Mouse (Mus musculus): ENCODE results near the gene Adap1. TPM values are rescaled to one million over a fixed set of nuclear protein-coding genes. Genes with fewer than 3 reads are reported as not detected.

Gene Adap1
- polyA plus RNA-seq (2015; fragmentation: Nextera tagmentation; extraction: Ambion mirVana) = 24.9 and 26.5 TPM in 2 replicates

- no peaks in the 10 kb centered on the region for H3K9me3 ChIP-seq
- H3K36me3 ChIP-seq = no peaks in the 10 kb centered on the region
- H3K27ac ChIP-seq = peak within 1 kb of the TSS; percentile 77
- peak within 1 kb of the TSS; percentile 75 for H3K4me3 ChIP-seq
- peaks cover 33% of the 10 kb centered on the region for H3K4me1 ChIP-seq (replicated peaks)
- H3K4me2 ChIP-seq = peak within 1 kb of the TSS; percentile 81
- peak within 1 kb of the TSS; percentile 91 for H3K9ac ChIP-seq
- 2% methylated on average over 53 of the region's 61 CpGs for WGBS
- peak; percentile 77 for ATAC-seq (ENCODE audit: low FRiP score)
- peaks cover 67% of the 10 kb centered on the region for H3K27me3 ChIP-seq
Observed at GRCm38 (mm10) chr5:139325395-139325966, at the start of gene Adap1. Gene Adap1, minus strand, starts transcription at chr5:139325622.

GRCm38 (mm10) chr5:139374841-139375240 is 49.4 kb upstream of the Adap1 start:
- Histone ChIP-seq H3K4me2 (no peak overlapping the region), H3K9me3 (no peaks in the 10 kb centered on the region), H3K36me3 (no peaks in the 10 kb centered on the region), H3K27me3 (no peaks in the 10 kb centered on the region), H3K4me3 (no peak overlapping the region), H3K4me1 (replicated peaks) (peaks cover 49% of the 10 kb centered on the region), H3K9ac (no peak overlapping the region), H3K27ac (no peak overlapping the region)
- 87% methylated on average over 2 of the region's 2 CpGs for WGBS
- no peak for ATAC-seq (ENCODE audit: low FRiP score)

GRCm38 (mm10) chr5:139373889-139374444 is 48.5 kb upstream of the Adap1 start:
- no peak for ATAC-seq (ENCODE audit: low FRiP score)
- H3K9ac ChIP-seq = no peak overlapping the region

GRCm38 (mm10) chr5:139373126-139373525 is 47.7 kb upstream of the Adap1 start:
- H3K9ac ChIP-seq = peak overlapping the region; percentile 95; the same call in 1 of the 2 replicates
- WGBS = 76% methylated on average over 3 of the region's 3 CpGs
- no peak for ATAC-seq (ENCODE audit: low FRiP score)

More at GRCm38 (mm10) chr5:139373889-139374444, 48.5 kb upstream of the Adap1 start:
- Histone ChIP-seq H3K27ac (no peak overlapping the region), H3K27me3 (no peaks in the 10 kb centered on the region), H3K36me3 (no peaks in the 10 kb centered on the region), H3K4me3 (no peak overlapping the region), H3K4me1 (replicated peaks) (peaks cover 43% of the 10 kb centered on the region), H3K4me2 (no peak overlapping the region), H3K9me3 (no peaks in the 10 kb centered on the region)
- WGBS = 74% methylated on average over 6 of the region's 6 CpGs

GRCm38 (mm10) chr5:139371631-139372401 is 46.4 kb upstream of the Adap1 start:
- H3K4me1 ChIP-seq (replicated peaks) = peaks cover 37% of the 10 kb centered on the region
- H3K9ac ChIP-seq = peak overlapping the region; percentile 95
- peak overlapping the region; percentile 81 for H3K4me2 ChIP-seq
- H3K36me3 ChIP-seq = no peaks in the 10 kb centered on the region
- peak; percentile 92 for ATAC-seq (ENCODE audit: low FRiP score)
- no peaks in the 10 kb centered on the region for H3K9me3 ChIP-seq
- peak overlapping the region; percentile 65 for H3K4me3 ChIP-seq
- no peaks in the 10 kb centered on the region for H3K27me3 ChIP-seq
- peak overlapping the region; percentile 87 for H3K27ac ChIP-seq
- WGBS = 2% methylated on average over 39 of the region's 39 CpGs

More at GRCm38 (mm10) chr5:139373126-139373525, 47.7 kb upstream of the Adap1 start:
- H3K4me3 ChIP-seq = no peak overlapping the region
- H3K36me3 ChIP-seq = no peaks in the 10 kb centered on the region
- no peak overlapping the region for H3K4me2 ChIP-seq
- H3K4me1 ChIP-seq (replicated peaks) = peaks cover 45% of the 10 kb centered on the region
- no peaks in the 10 kb centered on the region for H3K27me3 ChIP-seq
- no peaks in the 10 kb centered on the region for H3K9me3 ChIP-seq
- H3K27ac ChIP-seq = no peak overlapping the region

GRCm38 (mm10) chr5:139371118-139371517 is 45.7 kb upstream of the Adap1 start:
- no peak for ATAC-seq (ENCODE audit: low FRiP score)
- peak overlapping the region; percentile 95; the same call in 1 of the 2 replicates for H3K9ac ChIP-seq
- H3K9me3 ChIP-seq = no peaks in the 10 kb centered on the region
- peak overlapping the region; percentile 81 for H3K4me2 ChIP-seq
- H3K27ac ChIP-seq = no peak overlapping the region
- H3K4me1 ChIP-seq (replicated peaks) = peaks cover 37% of the 10 kb centered on the region
- no peaks in the 10 kb centered on the region for H3K27me3 ChIP-seq
- no peaks in the 10 kb centered on the region for H3K36me3 ChIP-seq
- 56% methylated on average over 5 of the region's 5 CpGs for WGBS
- peak overlapping the region; percentile 65; the same call in 1 of the 2 replicates for H3K4me3 ChIP-seq

GRCm38 (mm10) chr5:139370336-139370735 is 44.9 kb upstream of the Adap1 start:
- no peaks in the 10 kb centered on the region for H3K36me3 ChIP-seq
- H3K4me1 ChIP-seq (replicated peaks) = peaks cover 38% of the 10 kb centered on the region
- H3K9me3 ChIP-seq = no peaks in the 10 kb centered on the region
- no peak for ATAC-seq (ENCODE audit: low FRiP score)
- no peak overlapping the region for H3K4me3 ChIP-seq
- 87% methylated on average over 6 of the region's 6 CpGs for WGBS
- H3K27ac ChIP-seq = no peak overlapping the region
- peak overlapping the region; percentile 95 for H3K9ac ChIP-seq
- H3K4me2 ChIP-seq = no peak overlapping the region
- H3K27me3 ChIP-seq = no peaks in the 10 kb centered on the region

GRCm38 (mm10) chr5:139368638-139369320 is 43.4 kb upstream of the Adap1 start:
- H3K27me3 ChIP-seq = no peaks in the 10 kb centered on the region
- H3K27ac ChIP-seq = no peak overlapping the region
- WGBS = 85% methylated on average over 11 of the region's 11 CpGs
- H3K4me3 ChIP-seq = no peak overlapping the region
- no peaks in the 10 kb centered on the region for H3K9me3 ChIP-seq
- H3K4me1 ChIP-seq (replicated peaks) = peaks cover 49% of the 10 kb centered on the region
- H3K36me3 ChIP-seq = no peaks in the 10 kb centered on the region
- H3K9ac ChIP-seq = no peak overlapping the region
- no peak for ATAC-seq (ENCODE audit: low FRiP score)
- no peak overlapping the region for H3K4me2 ChIP-seq

GRCm38 (mm10) chr5:139367884-139368458 is 42.5 kb upstream of the Adap1 start:
- no peak overlapping the region for H3K9ac ChIP-seq
- 94% methylated on average over 4 of the region's 4 CpGs for WGBS

GRCm38 (mm10) chr5:139366484-139366883 is 41.1 kb upstream of the Adap1 start:
- Histone ChIP-seq H3K36me3 (no peaks in the 10 kb centered on the region), H3K9me3 (no peaks in the 10 kb centered on the region), H3K27me3 (no peaks in the 10 kb centered on the region), H3K4me2 (no peak overlapping the region), H3K4me3 (no peak overlapping the region), H3K4me1 (replicated peaks) (peaks cover 39% of the 10 kb centered on the region), H3K9ac (no peak overlapping the region), H3K27ac (no peak overlapping the region)
- 73% methylated on average over 11 of the region's 11 CpGs for WGBS
- ATAC-seq (ENCODE audit: low FRiP score) = no peak

More at GRCm38 (mm10) chr5:139367884-139368458, 42.5 kb upstream of the Adap1 start:
- Histone ChIP-seq H3K4me1 (replicated peaks) (peaks cover 49% of the 10 kb centered on the region), H3K9me3 (no peaks in the 10 kb centered on the region), H3K27me3 (no peaks in the 10 kb centered on the region), H3K4me2 (no peak overlapping the region), H3K4me3 (no peak overlapping the region), H3K36me3 (no peaks in the 10 kb centered on the region), H3K27ac (no peak overlapping the region)
- no peak for ATAC-seq (ENCODE audit: low FRiP score)

- H3K9me3 ChIP-seq = no peaks in the 10 kb centered on the region
- no peak overlapping the region for H3K4me2 ChIP-seq
- ATAC-seq (ENCODE audit: low FRiP score) = no peak
- H3K4me3 ChIP-seq = no peak overlapping the region
- no peak overlapping the region for H3K9ac ChIP-seq
- 78% methylated on average over 1 of the region's 1 CpGs for WGBS
- no peaks in the 10 kb centered on the region for H3K27me3 ChIP-seq
- 0 out of 2 replicates have a peak, but pooled peaks cover 3% of the 10 kb centered on the region for H3K36me3 ChIP-seq
- peaks cover 32% of the 10 kb centered on the region for H3K4me1 ChIP-seq (replicated peaks)
- H3K27ac ChIP-seq = no peak overlapping the region
Observed at GRCm38 (mm10) chr5:139365827-139366226, 40.4 kb upstream of the Adap1 start.
